Mouse (Mus musculus) adrenal gland (tissue): ENCODE measurements around the gene Olfr64.

Experiments
- intact Hi-C: fragments of 180-260 bp; cut with DNase I; formaldehyde crosslinking; loops from one replicate; pipeline ENCODE4 v1.15.1; 2025
- long read RNA-seq, 2 experiments: library from polyadenylated mRNA; unstranded; transcript quantifications; one replicate each; pipeline ENCODE4 v2.0.0; 2020; ENCODE audit warnings: borderline replicate concordance in 1 of 2; ENCODE audit not compliant: insufficient replicate concordance in 1 of 2

Olfr64 gene
- long read RNA-seq, experiment 1: 0 reads
- long read RNA-seq, experiment 2: 0 reads

- intact Hi-C loops: no loop called here
Measured at GRCm38 (mm10) chr7:103894385-103894784, at the start of gene Olfr64. TSS of gene Olfr64 (minus strand) at chr7:103894485.

- intact Hi-C loops: loop anchor here (5.0 kb wide), 1 partner anchor 150 kb away; the partner anchor contains the start of gene Olfr67
Measured at GRCm38 (mm10) chr7:103942730-103943129, 48.4 kb upstream of the Olfr64 start.

- intact Hi-C loops: no loop called here
Measured at GRCm38 (mm10) chr7:103934264-103934663, 40.0 kb upstream of the Olfr64 start, which contains the start of gene Olfr632. TSS of gene Olfr632 (plus strand) at chr7:103934347.

DNA sequence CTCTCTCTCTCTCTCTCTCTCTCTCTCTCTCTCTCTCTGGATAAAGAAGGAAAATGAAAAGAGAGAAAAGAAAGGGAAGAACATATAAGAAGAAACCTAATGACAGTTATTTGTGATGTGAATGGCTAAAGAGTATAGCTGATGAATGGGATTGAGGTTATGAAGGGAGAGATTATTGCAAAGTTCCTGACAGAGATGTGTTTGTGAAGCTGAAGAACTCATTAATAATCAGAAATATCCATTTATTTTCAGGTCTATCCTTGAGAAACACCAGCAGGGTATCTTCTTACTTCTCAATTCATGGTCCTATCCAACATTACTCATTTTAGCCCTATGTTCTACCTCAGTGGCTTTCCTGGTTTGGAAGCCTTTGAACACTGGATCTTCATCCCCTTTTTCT, 34.2 kb upstream of the Olfr64 start, which contains the start of gene Olfr631:
Gene Olfr631, plus strand, starts transcription at position 301 of the 400 bp plus-strand sequence.
- intact Hi-C loops: no loop called here

DNA sequence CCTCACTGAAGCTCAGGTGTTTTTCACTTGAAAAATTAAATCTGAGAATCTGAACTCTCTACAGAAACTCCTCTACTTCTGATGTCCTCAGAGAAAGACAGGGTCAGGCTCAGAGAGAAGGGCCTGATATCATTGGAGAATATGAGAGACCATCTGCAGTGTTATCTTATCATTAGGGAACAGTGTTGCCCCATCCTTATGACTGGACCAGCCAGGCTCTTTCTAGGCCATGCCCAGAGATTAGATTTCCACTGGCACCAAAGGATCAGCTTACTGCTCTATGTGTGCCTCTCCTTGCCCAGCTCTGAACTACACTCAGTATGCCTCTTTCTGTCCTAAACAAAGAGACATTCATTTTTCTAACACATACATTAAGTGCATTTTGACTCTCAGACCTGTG, 21.1 kb upstream of the Olfr64 start:
- intact Hi-C loops: no loop called here

DNA sequence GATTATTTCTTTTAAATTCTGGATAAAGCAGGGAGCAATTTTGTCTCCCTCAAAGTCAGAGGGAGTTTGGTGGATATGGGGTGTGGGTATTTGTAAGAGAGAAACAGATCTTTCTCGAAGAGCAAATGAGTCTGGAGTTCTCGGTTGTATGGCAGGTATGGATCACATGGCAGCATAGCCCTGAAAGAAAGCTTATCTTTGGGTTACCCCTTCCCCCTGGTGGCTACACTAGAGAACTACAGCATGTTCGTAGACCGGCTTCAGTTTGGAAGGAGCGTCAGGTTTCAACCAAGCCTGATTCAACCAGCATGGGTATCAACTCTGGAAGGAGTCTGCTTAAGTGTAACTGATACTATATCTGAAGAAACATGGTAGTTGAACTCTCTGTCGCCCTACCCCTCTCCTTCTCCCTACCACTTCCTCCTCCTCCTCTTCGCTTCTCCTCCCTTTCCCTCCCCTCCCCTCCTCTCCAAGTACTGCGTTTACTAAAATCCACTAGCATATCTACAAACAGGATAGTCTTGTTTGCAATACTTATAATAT, 18.8 kb upstream of the Olfr64 start:
- intact Hi-C loops: no loop called here

DNA sequence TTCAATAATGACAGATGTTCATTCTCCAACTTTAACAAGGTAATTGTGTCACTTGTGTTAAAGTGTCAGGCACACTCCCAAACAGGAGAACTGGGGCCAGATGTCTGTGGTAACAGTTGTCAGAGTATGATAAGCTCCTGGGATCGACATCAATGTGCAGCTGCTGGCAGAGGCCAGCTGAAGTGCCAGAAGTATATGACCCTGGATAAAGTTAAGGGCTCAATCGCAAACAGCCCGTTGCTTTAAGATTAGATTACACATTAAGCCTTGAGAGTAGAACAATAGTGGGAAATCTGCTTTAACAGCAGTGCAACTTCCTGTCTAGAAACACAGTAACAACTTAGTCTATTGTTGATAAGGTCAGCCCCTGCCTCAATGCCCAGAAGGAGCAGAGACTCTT, 15.8 kb upstream of the Olfr64 start:
- intact Hi-C loops: no loop called here

DNA sequence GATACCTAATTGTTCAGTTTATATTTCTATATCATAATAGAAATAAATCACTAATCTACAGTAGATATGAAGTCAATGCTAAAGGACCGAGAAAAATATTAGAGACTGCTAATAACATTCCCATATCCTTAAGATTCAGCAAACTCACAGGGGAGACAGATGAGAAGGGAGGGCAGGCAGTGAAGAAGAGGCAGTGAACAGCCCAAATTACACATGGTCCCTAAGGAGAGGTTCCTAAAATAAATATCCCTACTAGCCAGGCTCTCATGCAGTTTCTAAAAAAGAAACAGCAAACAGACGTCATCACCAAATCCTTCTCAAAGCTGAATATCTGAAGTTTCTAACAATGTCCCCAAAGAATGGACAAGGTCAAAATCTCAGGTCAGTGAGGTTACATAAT, 8.9 kb upstream of the Olfr64 start, which contains the start of gene Olfr65:
Gene Olfr65, plus strand, starts transcription at position 301 of the 400 bp plus-strand sequence.
- intact Hi-C loops: no loop called here

DNA sequence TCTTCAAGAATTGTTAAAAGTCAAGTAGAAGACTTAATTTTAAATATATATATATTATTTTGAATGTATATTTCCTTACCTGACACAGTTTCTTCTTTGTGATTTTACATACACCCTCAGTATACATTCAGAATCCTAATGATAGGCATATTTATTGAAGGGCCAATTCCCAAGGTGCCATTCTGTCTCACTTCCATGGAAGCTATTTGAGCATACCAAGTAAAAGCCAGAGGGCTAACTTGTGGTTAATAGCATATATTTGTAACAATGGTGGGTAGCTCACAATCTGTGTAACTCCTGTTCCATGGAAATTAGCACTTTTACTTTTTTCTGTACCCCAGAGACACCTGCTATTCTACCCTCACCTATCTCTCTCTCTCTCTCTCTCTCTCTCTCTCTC, 8.1 kb downstream of the Olfr64 start, which contains the start of gene Olfr66:
Gene Olfr66, minus strand, starts transcription at position 101 of the 400 bp plus-strand sequence.
- intact Hi-C loops: no loop called here

DNA sequence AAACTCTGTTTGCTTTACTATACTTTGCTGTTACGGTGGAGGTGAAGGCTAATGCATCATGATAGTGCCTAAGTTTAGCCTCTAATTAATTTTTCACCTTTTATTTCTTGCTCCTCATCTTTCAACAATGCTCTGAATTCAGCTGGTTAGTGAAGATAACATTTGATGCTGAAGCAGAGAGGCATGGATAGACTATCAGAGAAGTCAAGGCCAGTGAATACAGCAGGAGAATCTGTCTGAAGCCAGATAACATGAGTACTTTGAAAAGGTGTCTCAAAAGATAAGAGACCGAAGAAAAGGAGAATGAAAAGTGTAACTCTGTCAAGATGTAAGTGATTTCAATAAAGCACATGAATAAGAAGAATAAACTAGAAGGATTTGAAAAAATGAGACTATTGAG, 17.2 kb downstream of the Olfr64 start:
- intact Hi-C loops: no loop called here

DNA sequence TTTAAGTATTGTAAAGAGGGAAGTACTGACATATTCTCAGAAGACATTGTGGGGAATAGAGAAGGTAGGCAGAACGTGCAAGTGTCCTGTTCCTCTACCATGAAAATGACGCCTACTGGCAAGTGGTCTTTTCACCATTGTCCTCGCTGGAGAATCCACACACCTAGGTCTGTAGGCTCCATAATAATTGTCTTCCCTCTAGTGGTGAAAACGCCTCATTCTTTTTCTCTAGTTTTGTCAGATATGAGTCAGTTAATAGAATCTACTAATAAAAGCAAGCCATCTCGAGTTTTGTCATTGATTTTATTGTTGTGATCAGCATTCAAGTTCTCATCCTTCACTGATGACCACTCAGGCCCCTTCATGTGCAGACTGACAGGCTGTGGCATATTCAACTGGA, 19.8 kb downstream of the Olfr64 start:
- intact Hi-C loops: no loop called here

DNA sequence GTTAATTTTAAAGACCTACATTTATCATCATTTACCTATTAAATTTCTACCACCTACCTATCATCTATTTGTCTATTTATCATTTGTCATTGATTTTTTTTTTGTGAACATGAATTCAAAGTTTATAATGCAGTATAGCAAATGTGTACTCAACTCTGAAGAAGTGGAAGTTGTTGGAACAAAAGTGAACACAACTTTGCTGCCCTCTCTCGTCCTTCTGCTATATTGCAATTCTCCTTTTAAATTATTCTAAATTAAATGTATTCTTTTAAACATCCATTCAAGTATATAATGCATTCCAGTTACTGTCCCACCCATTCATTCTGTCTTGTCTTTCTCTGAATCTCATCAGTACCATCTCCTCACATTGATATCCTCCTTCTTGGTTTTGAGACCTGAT, 21.2 kb downstream of the Olfr64 start:
- intact Hi-C loops: no loop called here

DNA sequence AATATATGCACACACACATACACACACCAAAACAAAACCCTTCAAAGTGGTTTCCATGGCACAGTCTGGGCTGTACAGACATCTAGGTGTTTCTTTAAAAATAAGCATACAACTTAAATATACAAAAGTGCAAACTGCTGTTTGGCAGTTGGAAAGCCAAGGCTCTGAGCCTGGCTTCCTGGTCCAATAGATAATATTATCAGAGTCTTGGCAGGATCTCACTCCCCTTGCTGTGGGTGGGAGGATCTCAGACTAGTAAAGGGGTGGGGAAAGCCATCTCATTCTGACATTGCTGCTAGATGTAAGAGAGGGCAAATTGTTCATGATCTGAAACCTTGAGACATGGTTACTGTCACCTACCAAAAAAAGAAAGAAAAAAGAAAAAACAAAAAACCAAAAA, 23.6 kb downstream of the Olfr64 start:
- intact Hi-C loops: no loop called here

DNA sequence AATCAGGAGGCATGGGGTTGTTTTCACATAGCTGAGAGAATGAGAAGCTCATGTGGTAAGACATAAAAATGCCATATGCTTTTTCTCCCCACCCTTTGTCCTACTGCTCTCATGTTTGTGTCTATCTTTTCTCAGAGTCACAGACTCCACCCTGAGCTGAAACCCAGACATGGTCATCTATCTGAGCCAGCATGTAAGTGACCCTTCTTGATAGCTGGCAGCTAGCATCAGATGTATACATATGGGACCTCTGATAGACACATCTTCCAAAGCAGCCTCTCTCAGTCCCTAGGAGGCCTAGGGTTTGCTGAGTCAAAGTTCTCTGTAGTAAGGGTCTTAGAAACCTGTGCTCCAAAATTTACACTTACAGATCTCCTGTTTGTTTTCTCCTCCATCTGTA, 28.6 kb downstream of the Olfr64 start:
- intact Hi-C loops: no loop called here

DNA sequence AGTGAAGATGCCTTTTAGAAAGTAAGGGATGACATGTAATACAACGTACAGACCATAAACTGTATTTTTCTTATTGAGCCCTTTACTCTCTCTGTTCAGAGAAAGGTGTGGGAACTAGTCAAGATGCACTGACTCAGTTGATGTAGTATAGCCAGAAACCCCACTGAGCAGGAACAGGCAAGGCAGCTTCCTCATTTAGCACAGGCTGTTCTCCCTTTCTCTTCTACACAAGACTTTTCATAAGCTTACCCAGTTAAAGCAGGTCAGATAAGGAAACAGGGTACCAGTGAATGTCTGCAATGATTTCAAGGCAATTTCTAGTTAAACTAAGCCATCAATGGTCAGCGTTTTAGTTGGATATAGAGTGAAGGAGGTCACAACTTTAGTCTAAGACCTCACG, 32.8 kb downstream of the Olfr64 start:
- intact Hi-C loops: no loop called here

DNA sequence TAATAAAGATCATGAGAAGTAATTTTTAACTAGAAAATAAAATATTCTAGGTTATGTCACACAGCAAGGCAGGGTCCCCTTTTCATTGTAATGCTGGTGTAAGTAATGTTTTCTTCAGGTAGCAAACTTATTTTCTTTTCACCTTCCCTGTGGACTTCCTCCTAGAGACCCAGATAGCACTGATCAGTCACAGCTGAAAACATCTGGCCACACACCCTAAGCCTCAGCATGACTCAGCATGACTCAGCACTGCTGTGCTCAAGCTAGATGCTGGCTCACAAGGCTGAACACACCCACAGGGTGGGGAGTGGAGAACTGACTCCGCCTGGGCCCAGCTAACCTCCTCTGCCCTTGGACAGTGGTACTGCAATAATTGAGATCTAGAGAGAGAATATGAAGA, 33.4 kb downstream of the Olfr64 start:
- intact Hi-C loops: no loop called here

DNA sequence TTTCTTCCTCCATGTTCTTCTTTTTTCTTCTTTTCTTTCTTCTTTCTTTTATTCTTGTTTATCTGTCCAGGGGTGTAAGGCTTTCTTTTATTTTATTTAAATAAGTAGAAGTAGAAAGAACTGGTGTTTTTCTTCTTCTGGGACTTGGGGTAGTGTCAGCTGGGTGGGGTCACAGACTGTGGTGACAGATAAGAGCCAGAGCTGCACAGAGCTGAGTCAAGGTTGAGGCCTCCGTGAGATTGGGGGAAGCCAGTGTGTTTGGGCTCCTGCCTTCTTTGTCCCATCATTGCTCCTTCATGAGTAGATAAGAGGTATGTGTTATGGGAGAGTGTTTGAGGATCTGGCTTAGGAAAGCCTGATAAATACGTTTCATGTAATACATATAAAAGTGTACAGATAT, 35.2 kb downstream of the Olfr64 start:
- intact Hi-C loops: no loop called here

GRCm38 (mm10) chr7:103854669-103855068, 39.6 kb downstream of the Olfr64 start:
- intact Hi-C loops: no loop called here

DNA sequence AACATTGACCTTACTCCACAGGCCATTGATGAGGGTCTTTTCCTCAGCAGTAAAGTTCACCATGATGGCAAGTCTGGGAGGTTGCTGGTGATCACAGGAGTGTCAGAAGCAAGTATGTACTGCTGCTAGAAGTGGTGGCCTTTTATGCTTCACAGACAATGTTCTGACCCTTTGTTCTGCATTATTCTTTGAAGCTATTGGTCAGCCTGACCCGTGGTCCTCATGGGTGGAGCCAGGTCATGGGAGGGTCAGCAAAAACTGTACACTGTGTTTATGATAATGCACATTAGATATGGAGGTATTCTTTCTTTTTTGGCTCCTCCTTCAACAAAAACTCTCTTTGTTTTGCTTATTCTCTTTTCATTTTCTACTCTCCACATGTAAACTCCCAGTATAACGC, 41.2 kb downstream of the Olfr64 start, which contains the start of gene Hbb-y:
Gene Hbb-y, minus strand, starts transcription at position 127 of the 400 bp plus-strand sequence.
- intact Hi-C loops: no loop called here

GRCm38 (mm10) chr7:103844525-103845325, 49.6 kb downstream of the Olfr64 start:
- intact Hi-C loops: no loop called here

- intact Hi-C loops: no loop called here
Measured at GRCm38 (mm10) chr7:103843034-103843433, 51.3 kb downstream of the Olfr64 start, which contains the start of gene Hbb-bh1. TSS of gene Hbb-bh1 (minus strand) at chr7:103843164.

- intact Hi-C loops: no loop called here
Measured at GRCm38 (mm10) chr7:103840268-103840667, 54.0 kb downstream of the Olfr64 start, which contains the start of gene Hbb-bh2. TSS of gene Hbb-bh2 (minus strand) at chr7:103840520.
